Mouse (Mus musculus) small intestine, adult 2 months (tissue): ENCODE measurements around the gene Idh2.

Source experiments
- CTCF ChIP-seq: fragments of 200-500 bp; IDR thresholded peaks from 2 replicates; pipeline ENCODE4 v1.5.1; 2012; ENCODE audit warnings: low read depth, mild to moderate bottlenecking, control low read depth, inconsistent platforms, low read length, moderate library complexity, mixed read lengths; ENCODE audit not compliant: insufficient replicate concordance, insufficient read length; ENCODE audit errors: extremely low read depth
- POLR2A ChIP-seq: fragments of 200-500 bp; IDR thresholded peaks from 2 replicates; pipeline ENCODE4 v1.6.1; 2012; ENCODE audit warnings: low read depth, mild to moderate bottlenecking, control low read depth, inconsistent platforms, low read length, moderate library complexity

- TF ChIP-seq CTCF (no peak), POLR2A (no peak)
Measured at GRCm38 (mm10) chr7:80062083-80062826, 52.9 kb downstream of the Idh2 start.
